Mouse (Mus musculus): Measurements from ENCODE around the gene Nup88.

Gene Nup88

GRCm38 (mm10) chr11:70969821-70970559, at the start of gene Nup88, which contains the start of gene Rpain:
TSS of gene Nup88 (minus strand) at chr11:70969973.
TSS of gene Rpain (plus strand) at chr11:70970213.
- DNase-seq, result peak; percentile 100

DNA sequence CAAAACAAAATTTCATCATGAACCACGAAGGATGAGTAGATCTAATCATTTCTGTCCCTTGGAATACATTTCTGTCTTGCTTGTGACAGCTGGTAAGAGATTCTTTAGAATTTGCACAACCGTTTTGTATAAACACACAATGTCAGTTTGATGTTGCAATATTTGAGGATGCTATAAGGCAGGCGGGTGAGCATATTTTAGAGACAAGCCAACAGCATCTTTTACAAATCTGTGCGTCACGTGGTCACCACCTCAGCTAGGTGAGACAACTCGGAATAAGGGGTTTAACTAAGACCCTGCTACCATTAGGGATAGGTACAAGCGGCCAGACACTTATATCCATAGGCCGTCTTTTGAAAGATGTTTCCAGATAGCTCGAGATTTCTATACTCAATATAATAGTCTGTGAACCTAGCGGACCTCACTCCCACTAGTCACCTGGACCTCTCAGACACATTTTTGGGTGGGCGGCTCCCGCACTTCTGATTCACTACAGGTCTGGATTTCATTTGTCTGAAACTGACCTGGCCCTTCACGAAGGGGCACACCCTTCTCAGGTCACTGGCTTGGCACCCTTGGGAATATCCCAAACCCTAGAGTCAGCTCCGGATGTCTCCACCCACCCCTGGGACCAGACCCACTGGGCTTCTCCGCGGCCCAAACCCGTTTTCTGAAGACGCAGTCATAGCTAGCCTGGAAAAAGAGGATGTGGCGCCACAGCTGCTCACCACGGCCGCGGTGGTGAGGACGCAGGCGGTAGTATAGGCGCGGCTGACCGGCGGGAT, 48.8 kb upstream of the Nup88 start:
- DNase-seq, result no peak

DNA sequence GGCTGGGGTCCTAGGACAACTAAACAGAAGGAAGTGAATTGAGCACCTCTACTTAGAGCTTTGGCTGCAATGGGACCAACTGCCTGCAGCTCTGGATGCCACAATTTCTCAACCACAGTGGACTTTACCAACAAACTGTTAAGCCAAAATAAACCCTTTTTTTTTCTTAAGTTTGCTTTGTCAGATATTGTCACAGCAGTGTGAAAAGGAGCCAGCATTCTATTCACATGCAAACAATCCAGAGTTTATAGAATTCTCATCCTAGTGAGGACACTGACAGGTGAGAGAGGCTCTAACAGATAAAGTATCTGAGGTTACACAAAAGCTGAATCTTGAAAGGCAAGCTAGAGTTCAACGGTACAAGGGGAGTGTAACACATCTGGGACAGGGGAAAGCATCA, 47.3 kb upstream of the Nup88 start:
- peak; percentile 42 for DNase-seq

DNA sequence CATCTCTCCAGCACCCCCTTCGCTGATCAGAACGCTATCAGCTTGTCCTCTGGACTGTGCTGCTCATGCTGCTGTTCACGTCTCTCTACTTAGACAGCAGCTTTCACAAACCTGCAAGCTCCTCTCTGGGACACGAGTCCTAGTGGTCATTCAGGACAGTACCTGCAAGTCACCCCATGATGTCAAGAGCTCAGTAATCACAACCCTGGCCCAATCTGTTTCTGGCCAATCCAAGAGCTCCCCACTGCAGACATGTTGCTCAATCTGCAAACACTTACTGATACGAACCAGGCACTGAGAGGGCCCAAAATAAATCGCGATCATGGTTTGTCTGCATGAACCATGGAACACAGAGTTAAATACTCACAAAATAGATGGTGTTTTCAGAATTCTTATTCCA, 43.0 kb upstream of the Nup88 start:
- DNase-seq, result peak; percentile 95

GRCm38 (mm10) chr11:71008321-71008720, 38.5 kb upstream of the Nup88 start:
- peak; percentile 98 for DNase-seq

DNA sequence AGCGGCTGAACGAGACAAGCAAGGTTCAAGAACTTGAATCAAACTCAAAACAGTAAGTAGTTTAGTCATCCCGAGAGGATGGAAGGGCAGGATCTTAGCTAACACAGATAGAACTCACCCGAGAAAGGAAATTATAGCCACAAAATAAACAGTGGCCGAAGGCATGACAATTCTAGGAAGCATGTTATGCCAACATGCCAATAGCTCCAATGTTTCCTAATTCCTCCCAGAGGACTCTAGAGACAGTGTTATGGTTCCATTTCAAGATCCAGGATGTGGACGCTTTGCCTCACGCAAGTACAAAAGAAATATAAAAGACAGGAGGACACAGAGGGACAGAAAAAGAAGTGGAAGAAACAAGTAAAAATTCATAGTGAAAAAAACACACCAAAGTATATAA, 38.1 kb upstream of the Nup88 start:
- DNase-seq, result peak; percentile 86

DNA sequence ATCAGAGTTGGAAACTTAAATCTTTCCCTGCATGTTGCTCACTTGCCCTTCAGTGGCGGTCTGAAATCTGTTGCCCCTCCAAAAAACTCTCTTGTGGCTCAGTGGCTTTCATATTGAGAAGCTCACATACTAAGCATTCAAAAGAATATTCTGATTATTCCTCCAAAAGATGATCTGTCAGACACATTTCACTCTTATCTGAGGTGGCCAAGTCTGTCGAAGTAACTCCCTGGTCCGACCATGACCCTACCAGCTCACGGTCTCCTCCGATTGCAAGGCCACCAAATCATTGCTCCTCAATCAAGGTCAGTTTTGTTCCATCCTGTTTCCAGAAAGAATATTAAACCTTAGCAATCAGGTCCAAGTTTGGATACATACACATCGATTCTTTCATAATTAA, 37.3 kb upstream of the Nup88 start:
- DNase-seq, result peak; percentile 72

DNA sequence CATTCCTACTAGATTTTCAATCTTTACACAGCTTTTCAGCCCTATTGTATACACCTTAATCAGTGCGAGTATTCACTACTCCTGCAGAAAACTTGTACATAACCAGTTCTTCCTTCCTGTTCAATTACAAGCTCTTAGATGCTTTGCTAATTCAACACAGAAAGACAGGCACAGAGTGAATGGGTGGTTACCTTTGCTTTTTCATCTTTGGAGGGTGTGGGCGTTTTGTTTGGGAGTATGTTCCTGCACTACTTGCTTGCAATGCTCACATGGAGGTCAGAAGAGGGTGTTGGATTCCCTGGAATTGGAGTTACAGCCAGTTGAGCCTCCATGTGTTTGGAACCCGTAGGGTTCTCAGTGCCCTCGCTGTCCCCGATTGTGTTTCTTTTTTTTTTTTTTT, 35.3 kb upstream of the Nup88 start:
- DNase-seq, result peak; percentile 80

- DNase-seq, result peak; percentile 100
Observed at GRCm38 (mm10) chr11:71004316-71004773, 34.6 kb upstream of the Nup88 start, which contains the start of gene Dhx33. TSS of gene Dhx33 (minus strand) at chr11:71004437.

GRCm38 (mm10) chr11:71003611-71004315, 34.0 kb upstream of the Nup88 start:
- DNase-seq, result no peak

DNA sequence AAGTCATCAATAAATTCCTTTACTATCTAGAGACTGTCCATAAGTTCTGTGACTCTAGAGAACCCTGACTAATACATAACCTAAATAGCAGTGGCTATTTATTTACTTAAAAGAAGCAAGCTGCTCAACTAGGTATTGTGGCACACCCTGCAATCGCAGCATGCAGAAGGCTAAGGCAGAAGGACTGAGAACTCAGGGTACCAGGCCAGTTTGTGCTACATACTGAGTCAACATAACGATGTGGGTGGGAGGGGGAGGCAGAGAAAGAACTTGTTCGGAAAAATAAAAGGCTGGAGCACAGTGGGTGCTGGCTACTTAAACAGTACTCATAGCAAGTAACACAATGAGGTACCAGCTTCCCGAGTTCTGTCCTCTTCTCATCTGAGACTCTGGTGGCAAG, 31.4 kb upstream of the Nup88 start:
- peak; percentile 64 for DNase-seq

- DNase-seq, result peak; percentile 99
Observed at GRCm38 (mm10) chr11:70982557-70983228, 12.9 kb upstream of the Nup88 start, which contains the start of gene C1qbp. TSS of gene C1qbp (minus strand) at chr11:70983026.

- DNase-seq, result no peak
Observed at GRCm38 (mm10) chr11:70982030-70982429, 12.3 kb upstream of the Nup88 start.

GRCm38 (mm10) chr11:70980751-70981510, 11.2 kb upstream of the Nup88 start:
- no peak for DNase-seq

DNA sequence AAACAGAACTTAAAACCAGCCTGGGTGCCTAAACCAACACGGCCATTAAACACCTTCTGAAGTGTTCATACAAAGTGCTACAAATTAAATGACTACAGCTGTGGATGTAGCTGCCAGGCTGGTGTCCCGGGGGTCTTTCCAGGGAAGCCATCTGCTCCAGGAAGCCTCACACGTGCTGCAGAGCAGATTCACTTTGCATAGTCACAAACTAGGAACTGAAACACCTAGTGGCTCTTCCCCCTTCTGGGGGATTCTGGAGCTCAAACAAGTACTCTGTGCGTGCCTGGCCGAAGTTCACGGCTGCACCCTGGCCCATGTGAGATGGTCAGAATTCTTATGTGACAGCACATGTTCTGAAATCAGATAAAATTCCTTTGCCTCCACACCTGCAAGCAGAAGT, 10.5 kb upstream of the Nup88 start:
- DNase-seq, result no peak

GRCm38 (mm10) chr11:70977293-70977692, 7.5 kb upstream of the Nup88 start:
- no peak for DNase-seq

DNA sequence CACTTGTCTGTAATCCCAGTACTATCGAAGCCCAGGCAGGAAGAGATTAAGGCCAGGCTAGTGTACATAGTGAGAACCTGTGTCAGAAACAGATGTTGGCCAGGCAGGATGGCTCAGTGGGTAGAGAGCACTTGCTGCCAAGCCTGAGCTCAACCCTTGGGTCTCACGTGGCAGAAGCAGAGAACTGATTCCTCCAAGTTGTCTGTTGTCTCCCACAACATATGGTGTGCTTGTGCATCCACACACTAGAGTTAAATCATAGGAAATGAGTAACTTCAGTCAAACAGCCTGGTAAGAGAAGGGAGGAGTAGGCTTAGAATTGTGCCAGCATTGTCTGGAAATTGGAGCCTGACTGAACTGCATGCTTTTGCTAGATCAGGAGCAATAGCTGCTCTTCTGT, 5.4 kb upstream of the Nup88 start:
- no peak for DNase-seq

DNA sequence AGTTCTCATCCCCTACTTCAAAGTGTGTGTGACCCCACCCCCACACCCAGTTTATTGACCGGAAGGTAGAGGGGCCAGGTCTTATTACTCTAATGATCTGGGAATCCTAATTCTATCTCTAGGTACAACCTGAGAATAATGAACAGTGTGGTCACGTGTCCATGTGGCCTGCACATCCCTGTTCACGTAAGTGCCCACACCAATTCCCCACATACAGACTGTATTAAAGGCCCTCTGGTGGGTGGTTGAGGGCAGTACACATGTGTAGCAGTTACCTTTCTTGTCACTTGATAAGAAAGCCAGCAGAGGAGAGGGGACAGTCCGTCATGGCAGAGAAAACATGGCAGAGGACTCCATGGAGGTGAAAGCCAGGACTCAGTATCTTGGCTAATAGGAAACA, 4.2 kb upstream of the Nup88 start:
- no peak for DNase-seq

GRCm38 (mm10) chr11:70972586-70972985, 2.8 kb upstream of the Nup88 start:
- DNase-seq, result no peak

DNA sequence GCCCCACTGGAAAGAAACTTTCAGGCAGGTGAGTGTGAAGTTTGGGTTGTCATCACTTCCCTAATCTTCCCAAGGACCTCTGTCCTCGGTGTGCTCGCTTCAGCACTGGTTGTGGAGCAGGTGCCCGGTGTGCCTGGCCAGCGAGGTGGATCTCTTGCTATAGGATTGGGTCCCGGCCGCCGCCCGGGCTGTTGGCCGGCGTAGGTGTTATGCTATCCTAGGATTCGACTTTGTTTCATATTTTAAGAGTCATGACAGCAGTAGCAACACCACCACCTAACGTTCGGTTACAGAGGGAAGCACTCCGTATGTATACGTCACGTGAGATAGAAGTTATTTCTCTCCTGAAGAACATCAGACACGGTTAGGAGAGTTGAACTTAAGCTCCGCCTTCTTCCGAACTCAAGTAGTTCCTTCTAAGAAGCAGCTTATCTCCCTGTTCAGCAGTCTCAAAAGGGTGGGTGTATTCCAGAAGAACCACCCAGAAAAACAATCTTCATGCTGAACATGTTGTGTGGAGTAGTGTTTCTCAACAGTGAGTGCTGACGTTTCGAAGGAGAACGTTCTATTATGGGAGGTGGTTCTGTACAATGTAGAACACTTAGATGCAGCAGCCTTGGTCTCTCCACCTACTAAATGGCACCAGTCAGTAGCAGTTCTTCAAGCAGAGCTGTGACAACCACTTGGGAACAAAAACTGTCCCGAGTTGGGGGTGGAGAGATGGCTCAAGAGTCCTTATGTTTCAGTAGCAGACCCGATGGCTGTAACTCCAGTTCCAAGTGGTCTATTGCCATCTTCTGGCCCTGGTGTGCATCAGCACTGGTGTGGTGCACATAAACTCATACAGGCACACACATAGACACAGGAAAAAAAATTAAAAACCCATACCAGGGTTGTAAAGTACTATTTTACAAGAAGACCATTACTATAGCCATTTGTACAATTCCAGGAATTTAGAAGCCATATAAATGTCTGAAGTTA, 1.1 kb upstream of the Nup88 start:
- no peak for DNase-seq
